Mouse (Mus musculus) spleen, adult 2 months (tissue): ENCODE measurements around the gene Dusp9.

Experiments
- CTCF ChIP-seq: fragments of 200-500 bp; IDR thresholded peaks from 2 replicates; pipeline ENCODE4 v1.5.1; 2011; ENCODE audit warnings: mild to moderate bottlenecking, inconsistent platforms; ENCODE audit not compliant: insufficient read depth, insufficient read length, insufficient replicate concordance; ENCODE audit errors: extremely low read depth
- POLR2A ChIP-seq: fragments of 200-500 bp; IDR thresholded peaks from 2 replicates; pipeline ENCODE4 v1.6.1; 2011; ENCODE audit warnings: low read depth, low read length, inconsistent platforms

DNA sequence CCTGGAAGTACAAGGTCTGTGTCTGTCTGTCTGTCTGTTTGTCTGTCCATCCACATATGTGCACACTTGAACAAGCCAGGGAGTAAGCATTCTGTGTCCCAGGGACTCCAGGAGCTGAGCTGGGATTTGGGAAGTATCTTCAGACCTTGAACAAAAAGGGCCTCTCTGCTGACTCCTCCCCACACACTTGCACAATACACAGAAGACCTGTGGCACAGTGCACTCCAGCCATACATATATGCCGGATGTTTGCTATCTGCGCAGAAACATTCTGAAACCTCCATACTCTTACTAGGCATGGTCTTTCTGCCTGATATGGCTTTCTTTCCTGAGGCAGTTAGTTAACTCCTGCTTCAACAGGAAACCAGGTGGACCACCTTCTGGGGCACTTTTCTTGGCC is 19.3 kb upstream of the Dusp9 start:
- TF ChIP-seq POLR2A: no peak
- TF ChIP-seq CTCF: no peak
